Mouse (Mus musculus): ENCODE data around the gene Epha2.

DNA sequence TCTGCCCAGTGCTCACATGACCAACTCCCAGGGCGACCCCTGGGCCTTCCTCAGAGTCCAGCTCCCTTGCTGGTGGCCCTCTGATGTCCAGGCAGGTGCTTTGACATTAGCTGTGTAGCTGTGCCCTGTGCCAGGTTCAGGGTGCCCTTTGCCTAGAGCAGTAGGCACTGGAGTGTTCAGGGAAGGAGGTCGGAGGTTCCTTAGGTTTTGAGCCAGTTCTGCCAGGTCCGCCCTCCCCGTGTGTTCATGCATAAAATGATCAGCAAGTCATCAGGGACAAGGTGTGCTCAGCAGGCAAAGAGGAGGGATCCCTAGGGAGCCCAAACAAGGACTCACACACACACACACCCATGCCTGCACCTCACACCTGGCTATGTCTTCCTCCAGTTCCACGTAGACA, 51.9 kb downstream of the Epha2 start:
- TF ChIP-seq CTCF (IDR thresholded peaks at IDR 0.05; ENCODE audit: borderline replicate concordance, insufficient read depth, low read length) (no peak), POLR2A (IDR thresholded peaks at IDR 0.05; ENCODE audit: low read depth, low read length) (no peak)

All from embryonic fibroblast, embryonic 13.5 days (primary cell).